Mouse (Mus musculus): ENCODE measurements at regions not wholly inside any gene's neighbourhood (a gene's known extent, or its start where the extent isn't known, plus 50 kb on each side); places are given as distances from the start of the nearest gene placed in this dataset.

DNA sequence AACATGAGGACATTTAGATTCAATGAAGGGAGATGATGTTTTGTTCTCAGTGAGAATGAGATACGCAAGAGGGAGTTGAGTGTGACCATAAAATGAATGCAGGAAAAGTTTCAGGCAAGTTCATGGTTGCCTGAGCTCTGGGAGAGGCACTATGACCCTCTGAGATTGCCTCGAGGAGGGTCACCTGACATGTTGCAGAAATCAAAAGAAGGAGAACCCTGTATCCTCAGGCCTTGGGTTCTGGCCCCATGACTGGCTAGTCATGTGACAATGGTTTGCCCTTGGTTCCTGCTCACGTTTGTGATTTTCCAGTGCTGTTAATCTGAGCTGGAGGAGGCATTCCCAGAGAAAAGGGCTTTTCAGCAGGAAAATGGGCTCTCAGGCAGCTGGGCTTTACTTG lies 98.9 kb downstream of the Mab21l3 start:
- H3K4me3 ChIP-seq (ENCODE audit: insufficient read depth, low read length): no peak overlapping the region
- H3K27ac ChIP-seq (ENCODE audit: insufficient read depth, low read length): no peak overlapping the region
- H3K4me1 ChIP-seq (ENCODE audit: control insufficient read depth, insufficient read depth, low read length): peaks cover 2% of the 10 kb centered on the region
- TF ChIP-seq CTCF (IDR thresholded peaks at IDR 0.05; ENCODE audit: extremely low read depth, insufficient read depth, low read length) (no peak), POLR2A (IDR thresholded peaks at IDR 0.05; ENCODE audit: extremely low read depth, insufficient read depth, low read length) (no peak)

DNA sequence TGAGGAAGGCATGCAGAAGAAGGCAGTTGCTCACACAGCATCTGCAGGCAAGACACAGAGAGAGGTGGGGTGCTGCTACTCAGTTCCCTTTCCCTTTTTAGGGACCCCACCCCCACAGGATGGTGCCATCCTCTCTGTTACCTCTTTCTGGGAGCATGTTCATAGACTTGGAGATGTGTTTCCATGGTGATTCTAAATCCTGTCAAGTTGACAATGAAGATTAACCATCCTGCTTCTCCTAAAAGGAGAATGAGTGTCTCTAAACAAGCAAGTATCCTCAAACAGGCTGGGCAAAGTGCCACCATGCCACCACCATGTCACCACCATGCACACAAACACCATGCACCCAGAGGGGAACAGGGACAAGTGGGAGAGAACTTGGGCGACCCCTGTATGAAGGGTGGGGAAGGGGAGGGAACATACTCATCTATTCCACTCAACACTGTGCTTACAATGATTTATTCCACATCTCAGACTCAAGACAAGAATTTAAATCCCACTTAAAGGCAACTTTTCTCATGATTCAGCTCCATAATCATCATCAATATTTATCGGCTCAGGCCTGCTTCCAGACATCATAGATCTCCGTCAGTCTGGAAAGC lies 99.6 kb downstream of the Mab21l3 start:
- peak overlapping the region; percentile 2; the same call in 1 of the 2 replicates for H3K27ac ChIP-seq (ENCODE audit: insufficient read depth, low read length)
- peaks cover 2% of the 10 kb centered on the region for H3K4me1 ChIP-seq (ENCODE audit: control insufficient read depth, insufficient read depth, low read length)
- TF ChIP-seq POLR2A (IDR thresholded peaks at IDR 0.05; ENCODE audit: extremely low read depth, insufficient read depth, low read length) (0 out of 2 replicates have a peak, but pooled peaks have one; percentile 22), CTCF (IDR thresholded peaks at IDR 0.05; ENCODE audit: extremely low read depth, insufficient read depth, low read length) (no peak)
- H3K4me3 ChIP-seq (ENCODE audit: insufficient read depth, low read length): no peak overlapping the region

DNA sequence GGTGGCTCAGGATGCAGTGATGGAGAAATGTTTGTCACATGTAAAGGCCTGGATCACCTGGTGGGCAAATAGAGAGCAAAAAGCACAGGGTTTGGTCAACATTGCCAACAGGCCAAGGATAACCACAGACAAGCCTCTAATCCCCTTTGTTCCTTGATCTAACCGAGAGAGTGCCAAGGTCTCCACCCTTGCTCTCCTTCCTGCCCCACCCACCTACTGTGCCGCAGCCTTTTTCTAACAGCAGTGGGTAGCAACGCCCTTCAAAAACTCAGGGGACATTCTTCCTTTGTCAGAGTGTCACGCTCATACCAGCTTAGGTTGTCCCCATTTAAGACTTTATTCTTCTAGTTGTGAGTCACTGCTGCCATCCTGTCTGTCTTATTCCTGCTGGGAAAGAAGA lies 100.6 kb downstream of the Mab21l3 start:
- Histone ChIP-seq H3K4me1 (ENCODE audit: control insufficient read depth, insufficient read depth, low read length) (peaks cover 2% of the 10 kb centered on the region), H3K27ac (ENCODE audit: insufficient read depth, low read length) (peak overlapping the region; percentile 6; the same call in 1 of the 2 replicates), H3K4me3 (ENCODE audit: insufficient read depth, low read length) (no peak overlapping the region)
- TF ChIP-seq CTCF (IDR thresholded peaks at IDR 0.05; ENCODE audit: extremely low read depth, insufficient read depth, low read length): no peak
- TF ChIP-seq POLR2A (IDR thresholded peaks at IDR 0.05; ENCODE audit: extremely low read depth, insufficient read depth, low read length): no peak

DNA sequence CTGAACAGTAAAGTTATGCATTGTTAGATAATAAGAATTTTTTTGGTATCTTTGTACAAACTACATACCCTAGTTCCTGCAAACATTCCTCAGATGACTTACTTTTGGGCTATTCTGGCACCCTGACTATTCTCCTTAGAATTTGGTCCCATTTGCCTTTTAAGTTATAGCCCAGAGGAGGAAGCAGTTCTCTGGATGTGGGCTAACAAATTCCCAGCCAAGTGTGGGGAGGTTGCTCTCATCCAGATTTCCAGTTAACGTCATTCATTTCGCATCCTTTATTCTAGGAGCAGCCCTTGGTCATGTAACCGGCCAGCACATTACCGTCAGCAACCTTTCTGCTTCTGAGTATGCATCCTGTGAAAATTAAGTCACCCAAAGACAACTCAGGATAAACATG lies 107.9 kb downstream of the Mab21l3 start:
- TF ChIP-seq CTCF (IDR thresholded peaks at IDR 0.05; ENCODE audit: extremely low read depth, insufficient read depth, low read length) (no peak), POLR2A (IDR thresholded peaks at IDR 0.05; ENCODE audit: extremely low read depth, insufficient read depth, low read length) (no peak)
- no peaks in the 10 kb centered on the region for H3K4me1 ChIP-seq (ENCODE audit: control insufficient read depth, insufficient read depth, low read length)
- no peak overlapping the region for H3K4me3 ChIP-seq (ENCODE audit: insufficient read depth, low read length)
- no peak overlapping the region for H3K27ac ChIP-seq (ENCODE audit: insufficient read depth, low read length)

DNA sequence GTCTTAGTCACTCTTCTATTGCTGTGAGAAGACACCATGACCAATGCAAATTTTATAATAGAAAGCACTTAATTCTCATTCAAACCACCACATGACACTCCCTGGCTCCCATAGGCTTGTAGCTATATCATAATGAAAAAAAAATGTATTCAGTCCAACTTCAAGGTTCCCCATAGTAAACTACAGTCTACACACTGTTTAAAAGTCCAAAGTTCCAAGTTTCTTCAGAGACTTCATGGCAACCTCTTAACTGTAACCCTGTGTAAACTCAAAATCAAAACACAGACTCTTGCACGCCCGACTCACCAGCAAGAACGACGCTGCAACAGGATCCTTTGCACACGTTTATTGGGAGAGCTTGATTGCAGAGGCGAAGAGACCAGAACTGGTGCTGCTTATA lies 111.6 kb downstream of the Mab21l3 start:
- Histone ChIP-seq H3K27ac (ENCODE audit: insufficient read depth, low read length) (no peak overlapping the region), H3K4me1 (ENCODE audit: control insufficient read depth, insufficient read depth, low read length) (no peaks in the 10 kb centered on the region), H3K4me3 (ENCODE audit: insufficient read depth, low read length) (no peak overlapping the region)
- TF ChIP-seq POLR2A (IDR thresholded peaks at IDR 0.05; ENCODE audit: extremely low read depth, insufficient read depth, low read length) (no peak), CTCF (IDR thresholded peaks at IDR 0.05; ENCODE audit: extremely low read depth, insufficient read depth, low read length) (no peak)

DNA sequence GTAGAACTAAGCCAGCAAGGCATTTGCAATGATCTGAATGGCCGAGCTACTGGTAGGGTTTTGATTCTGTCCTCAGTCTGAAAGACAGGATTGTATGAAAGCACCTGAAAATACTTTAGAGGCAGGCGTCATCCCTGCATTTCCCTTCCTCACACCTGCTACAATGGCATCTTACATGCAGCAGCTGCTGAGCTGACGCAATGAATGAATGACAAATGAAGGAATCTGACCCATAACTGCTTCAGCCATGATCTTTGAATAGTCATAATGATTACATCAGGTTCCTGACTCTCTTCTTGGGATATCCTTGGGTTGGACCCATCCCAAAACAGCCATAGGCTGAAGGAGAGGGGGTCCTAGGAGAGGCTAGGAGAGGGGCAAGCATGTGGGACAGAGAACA lies 119.7 kb downstream of the Mab21l3 start:
- H3K4me1 ChIP-seq (ENCODE audit: control insufficient read depth, insufficient read depth, low read length): no peaks in the 10 kb centered on the region
- no peak overlapping the region for H3K4me3 ChIP-seq (ENCODE audit: insufficient read depth, low read length)
- TF ChIP-seq CTCF (IDR thresholded peaks at IDR 0.05; ENCODE audit: extremely low read depth, insufficient read depth, low read length): no peak
- no peak for TF ChIP-seq POLR2A (IDR thresholded peaks at IDR 0.05; ENCODE audit: extremely low read depth, insufficient read depth, low read length)
- H3K27ac ChIP-seq (ENCODE audit: insufficient read depth, low read length): no peak overlapping the region

DNA sequence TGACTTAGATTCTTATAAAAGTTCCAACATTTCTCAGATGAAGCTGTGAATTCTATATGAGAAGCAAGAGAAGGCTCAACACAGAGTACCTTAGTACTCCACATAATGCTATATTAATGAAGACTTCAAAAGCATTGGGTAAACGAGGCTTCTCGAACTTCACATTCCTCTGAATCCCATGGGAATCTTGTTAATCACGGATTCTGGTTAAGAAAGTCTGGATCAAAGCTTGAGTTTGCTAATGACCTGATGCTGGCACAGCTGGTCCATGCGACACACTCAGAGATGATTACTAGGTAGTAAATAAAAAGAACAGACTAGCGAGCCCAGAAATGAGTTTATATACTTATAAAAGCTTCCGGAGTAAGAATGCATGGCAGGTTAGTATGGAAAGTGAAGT lies 118.4 kb upstream of the Atp1a1 start:
- H3K27ac ChIP-seq (ENCODE audit: insufficient read depth, low read length): no peak overlapping the region
- no peak overlapping the region for H3K4me3 ChIP-seq (ENCODE audit: insufficient read depth, low read length)
- no peaks in the 10 kb centered on the region for H3K4me1 ChIP-seq (ENCODE audit: control insufficient read depth, insufficient read depth, low read length)
- TF ChIP-seq POLR2A (IDR thresholded peaks at IDR 0.05; ENCODE audit: extremely low read depth, insufficient read depth, low read length) (no peak), CTCF (IDR thresholded peaks at IDR 0.05; ENCODE audit: extremely low read depth, insufficient read depth, low read length) (no peak)

DNA sequence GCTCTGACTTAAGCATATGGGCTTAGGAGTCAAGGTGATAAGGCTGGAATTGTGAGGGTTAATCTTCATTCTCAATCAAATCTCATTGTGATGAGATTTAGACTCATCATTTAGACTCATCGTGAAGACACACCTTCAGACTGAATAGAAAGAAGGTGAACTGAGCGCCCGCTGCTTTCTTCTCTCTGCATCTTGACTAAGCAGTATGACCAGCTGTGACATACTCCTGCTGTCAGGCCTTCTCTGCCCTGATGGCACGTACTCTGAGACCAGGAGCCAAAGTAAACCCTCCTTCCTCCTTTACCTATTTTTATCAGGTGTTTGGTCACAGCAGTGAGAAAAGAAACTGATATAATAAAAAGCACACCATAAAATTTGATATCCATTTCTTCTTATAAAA lies 117.5 kb upstream of the Atp1a1 start:
- no peaks in the 10 kb centered on the region for H3K4me1 ChIP-seq (ENCODE audit: control insufficient read depth, insufficient read depth, low read length)
- no peak overlapping the region for H3K4me3 ChIP-seq (ENCODE audit: insufficient read depth, low read length)
- TF ChIP-seq POLR2A (IDR thresholded peaks at IDR 0.05; ENCODE audit: extremely low read depth, insufficient read depth, low read length): no peak
- no peak for TF ChIP-seq CTCF (IDR thresholded peaks at IDR 0.05; ENCODE audit: extremely low read depth, insufficient read depth, low read length)
- no peak overlapping the region for H3K27ac ChIP-seq (ENCODE audit: insufficient read depth, low read length)

DNA sequence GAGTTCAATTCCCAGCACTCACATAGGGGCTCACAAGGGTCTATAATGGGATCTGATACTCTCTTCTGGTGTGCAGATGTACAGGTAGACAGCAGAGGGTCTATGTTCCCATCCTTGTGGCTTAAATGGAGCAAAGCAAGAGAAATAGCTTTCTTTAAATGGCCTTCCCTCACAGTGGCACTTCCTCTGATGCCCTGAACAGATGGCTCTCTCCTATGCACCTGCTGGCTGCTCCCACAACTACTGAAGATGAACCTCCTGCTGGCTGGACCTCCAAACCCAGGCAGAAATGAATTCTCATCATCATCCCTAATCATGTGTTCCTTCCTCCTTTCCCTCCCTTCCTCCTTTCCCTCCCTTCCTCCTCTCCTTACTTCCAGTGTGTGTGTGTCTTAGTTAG lies 110.9 kb upstream of the Atp1a1 start:
- no peak overlapping the region for H3K27ac ChIP-seq (ENCODE audit: insufficient read depth, low read length)

DNA sequence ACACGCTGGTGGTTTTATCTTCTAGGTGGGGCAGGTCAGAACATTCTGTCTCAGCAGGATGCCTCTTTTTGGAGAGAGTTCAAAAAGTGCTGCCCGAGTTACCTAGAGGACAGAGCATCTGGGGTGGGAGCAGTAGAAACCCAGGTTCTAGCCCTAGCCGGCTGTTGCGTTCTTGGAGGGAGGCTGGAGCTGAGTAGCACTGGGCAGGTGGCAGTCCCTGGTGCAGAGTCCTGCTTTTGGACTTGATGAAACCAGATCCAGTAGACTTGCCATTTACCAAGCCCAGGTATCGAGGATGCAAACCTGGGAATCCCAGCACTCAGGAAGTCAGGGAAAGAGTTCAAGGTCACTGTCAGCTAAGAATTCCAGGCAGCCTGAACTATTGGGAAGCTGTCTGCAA lies 110.3 kb upstream of the Atp1a1 start:
- H3K4me3 ChIP-seq (ENCODE audit: insufficient read depth, low read length): no peak overlapping the region
- no peak overlapping the region for H3K27ac ChIP-seq (ENCODE audit: insufficient read depth, low read length)
- no peaks in the 10 kb centered on the region for H3K4me1 ChIP-seq (ENCODE audit: control insufficient read depth, insufficient read depth, low read length)
- TF ChIP-seq POLR2A (IDR thresholded peaks at IDR 0.05; ENCODE audit: extremely low read depth, insufficient read depth, low read length) (no peak), CTCF (IDR thresholded peaks at IDR 0.05; ENCODE audit: extremely low read depth, insufficient read depth, low read length) (no peak)

More for the DNA sequence above, 110.9 kb upstream of the Atp1a1 start:
- no peak overlapping the region for H3K4me3 ChIP-seq (ENCODE audit: insufficient read depth, low read length)
- TF ChIP-seq CTCF (IDR thresholded peaks at IDR 0.05; ENCODE audit: extremely low read depth, insufficient read depth, low read length): no peak
- TF ChIP-seq POLR2A (IDR thresholded peaks at IDR 0.05; ENCODE audit: extremely low read depth, insufficient read depth, low read length): no peak
- no peaks in the 10 kb centered on the region for H3K4me1 ChIP-seq (ENCODE audit: control insufficient read depth, insufficient read depth, low read length)
